Mouse (Mus musculus) cerebellum, adult 11-12 months (tissue): ENCODE data around the gene Dcpp1.
"Not testable (repeated sequence)": the region's sequence is repeated elsewhere in the genome, so short reads cannot be mapped to it uniquely, and the experiment has no call there.

ENCODE experiments used
- DNase-seq: peaks from one replicate; pipeline ENCODE4 v3.0.0; 2022

Gene Dcpp1

DNA sequence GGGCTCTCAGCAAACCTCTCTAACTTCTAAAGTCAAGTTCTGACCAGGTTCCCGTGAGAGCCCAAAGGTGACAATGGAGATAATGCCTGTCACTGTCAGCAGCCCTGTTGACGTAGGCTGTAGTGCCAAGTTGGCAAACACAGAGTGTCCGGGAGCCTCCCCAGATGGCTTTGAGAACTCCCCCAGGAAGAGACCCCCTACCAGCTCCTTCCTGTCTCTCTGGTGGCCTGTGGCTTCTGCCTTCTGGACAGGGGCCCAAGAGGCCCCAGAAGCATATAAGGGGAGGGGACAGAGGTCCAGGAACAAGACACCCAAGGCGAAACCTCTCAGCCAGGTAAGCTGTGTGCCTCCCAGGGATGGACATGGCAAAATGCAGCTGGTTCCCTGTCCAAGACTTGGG is at the start of gene Dcpp1, which contains the start of gene Dcpp2:
Dcpp1 (plus strand) TSS at position 301 of the 400 bp plus-strand sequence.
Dcpp2 (plus strand) TSS at position 305 of the 400 bp plus-strand sequence.
- DNase-seq = not testable (repeated sequence)

DNA sequence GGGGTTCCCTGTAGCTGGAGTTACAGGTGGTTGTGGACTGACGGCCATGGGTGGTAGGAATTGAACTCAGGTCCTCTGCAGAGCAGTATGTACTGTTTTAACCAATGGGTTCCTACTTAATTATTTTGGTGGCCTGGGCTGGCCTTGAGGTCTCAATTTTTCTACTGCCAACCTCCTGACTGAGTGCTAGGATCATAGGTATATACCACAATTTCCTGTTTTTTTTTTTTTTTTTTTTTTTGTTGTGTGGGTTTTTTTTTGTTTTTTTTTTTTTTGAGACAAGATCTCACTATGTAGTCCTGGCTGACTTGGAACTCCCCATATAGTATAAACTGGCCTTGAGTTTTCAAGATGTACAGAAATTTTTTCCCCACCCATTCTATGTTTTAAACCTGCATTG is 49.5 kb upstream of the Dcpp1 start:
- no peak for DNase-seq

DNA sequence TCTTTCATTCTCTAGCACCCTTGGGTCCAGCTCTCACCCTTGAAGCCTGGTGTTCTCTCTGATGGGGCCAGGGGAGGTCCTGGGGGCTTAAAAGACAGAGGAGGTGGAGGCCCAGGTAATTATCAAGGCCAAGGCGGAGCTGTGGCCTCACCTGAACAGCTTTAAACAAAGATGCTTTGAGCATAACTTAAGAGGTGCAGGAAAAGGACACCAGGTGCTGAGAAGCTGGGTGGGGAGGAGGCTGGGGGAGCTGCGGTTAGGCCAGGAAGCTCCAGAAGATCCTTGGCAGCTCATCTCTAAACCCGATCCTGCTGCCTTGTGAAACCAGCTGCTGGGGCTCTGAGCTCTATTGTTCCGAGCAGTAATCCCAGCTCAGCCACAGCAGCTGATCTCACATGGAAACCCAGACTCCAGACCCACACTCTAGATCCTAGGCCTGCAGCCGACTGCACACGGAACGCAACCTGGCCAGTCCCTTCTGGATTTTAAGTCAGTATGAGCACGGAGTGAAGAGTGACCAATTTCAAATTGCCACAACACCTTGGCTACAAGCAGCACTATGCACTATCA is 44.6 kb upstream of the Dcpp1 start, which contains the start of gene Prss33:
Prss33 (minus strand) TSS at position 51 of the 570 bp plus-strand sequence.
- DNase-seq = no peak

DNA sequence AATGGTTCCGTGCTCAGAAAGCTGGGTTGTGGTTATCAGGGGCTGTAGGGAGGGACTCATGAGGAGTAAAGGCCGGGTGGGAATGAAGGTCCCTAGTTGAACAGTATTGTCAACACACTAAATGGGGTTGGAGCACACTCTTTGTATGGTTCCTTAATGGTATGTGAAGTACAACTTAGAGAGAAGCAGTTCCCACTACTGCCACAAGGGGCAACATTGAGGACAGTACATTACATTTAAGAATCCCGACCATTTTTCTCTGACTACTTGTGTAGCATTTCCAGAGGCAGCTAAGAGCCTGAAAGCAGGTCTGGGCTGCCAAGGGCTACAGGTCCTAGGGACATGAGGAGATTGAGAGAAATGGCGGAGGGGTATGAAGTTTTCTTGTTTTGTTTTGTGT is 39.5 kb upstream of the Dcpp1 start:
- peak; percentile 27 for DNase-seq

DNA sequence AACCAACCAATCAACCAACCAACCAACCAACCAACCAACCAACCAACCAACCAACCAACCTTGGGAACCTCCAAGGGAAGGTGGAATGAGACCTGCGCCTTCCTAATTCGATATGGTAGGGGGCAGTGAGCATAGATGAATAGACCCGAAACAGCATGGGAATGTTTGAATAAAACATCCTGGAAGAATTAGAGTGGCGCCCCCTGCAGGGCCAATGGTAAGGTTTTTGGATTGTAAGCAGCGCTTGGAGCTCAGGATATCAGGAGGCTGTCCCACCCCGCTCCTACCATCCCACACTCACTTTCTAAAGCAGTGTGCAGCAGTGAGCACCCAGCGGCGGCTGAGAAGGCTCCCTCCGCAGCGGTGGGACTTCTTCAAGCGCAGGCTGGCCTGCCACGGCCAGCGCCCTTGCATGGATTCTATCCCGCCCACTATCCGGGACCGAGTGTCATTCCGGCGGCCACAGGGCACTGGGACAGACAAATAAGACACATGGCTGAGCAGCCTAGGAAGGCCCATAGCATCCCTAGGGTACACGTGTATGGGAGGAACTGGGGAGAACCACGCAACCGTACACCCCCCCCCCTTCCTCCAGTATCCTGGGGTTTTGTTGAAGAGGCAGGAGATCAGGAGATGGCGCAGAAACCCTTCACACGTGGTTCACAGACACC is 37.4 kb upstream of the Dcpp1 start:
- DNase-seq = no peak

DNA sequence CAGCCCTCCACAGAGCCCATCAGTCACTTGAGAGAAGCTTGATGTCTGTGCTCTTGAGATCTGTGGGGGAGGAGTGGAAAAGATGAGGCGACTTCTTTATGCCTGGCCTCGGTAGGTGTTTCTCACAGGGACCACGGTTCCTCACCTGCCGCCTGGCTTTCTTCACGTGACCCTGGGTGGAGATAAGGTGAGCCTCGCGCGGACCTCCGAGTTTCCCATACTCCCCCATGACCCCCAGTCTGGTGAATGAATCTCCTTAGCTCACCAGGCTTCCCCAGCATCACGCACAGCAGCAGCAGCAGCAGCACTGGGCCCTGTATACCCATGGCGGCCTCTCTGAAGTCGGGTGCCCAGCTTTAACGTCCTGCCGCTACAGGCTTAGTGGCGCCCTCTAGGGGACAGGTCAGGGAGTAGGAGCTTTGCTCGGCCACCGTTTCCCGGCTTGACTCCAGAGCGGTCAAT is 36.8 kb upstream of the Dcpp1 start, which contains the start of the genes Prss32 and Prss41:
Prss32 (plus strand) TSS at position 44 of the 462 bp plus-strand sequence.
Prss41 (minus strand) TSS at position 361 of the 462 bp plus-strand sequence.
- peak; percentile 60 for DNase-seq

DNA sequence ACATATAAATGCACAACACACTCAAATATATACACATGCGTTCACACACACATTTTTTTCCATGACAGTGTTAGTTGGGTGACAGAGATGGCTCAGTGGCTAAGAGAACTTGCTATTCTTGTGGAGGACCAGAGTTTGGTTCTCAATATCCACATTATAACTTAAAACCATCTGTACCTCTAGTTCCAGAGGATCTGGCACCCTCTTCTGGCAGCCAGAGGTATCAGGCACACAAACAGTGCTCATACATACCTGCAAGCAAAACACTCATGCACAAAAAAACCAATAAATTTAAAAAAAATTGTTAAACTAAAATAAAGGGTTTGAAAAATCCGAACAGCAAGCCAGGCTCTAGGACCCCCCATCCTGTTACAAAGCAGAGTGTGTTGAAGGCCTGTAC is 30.6 kb upstream of the Dcpp1 start:
- no peak for DNase-seq

DNA sequence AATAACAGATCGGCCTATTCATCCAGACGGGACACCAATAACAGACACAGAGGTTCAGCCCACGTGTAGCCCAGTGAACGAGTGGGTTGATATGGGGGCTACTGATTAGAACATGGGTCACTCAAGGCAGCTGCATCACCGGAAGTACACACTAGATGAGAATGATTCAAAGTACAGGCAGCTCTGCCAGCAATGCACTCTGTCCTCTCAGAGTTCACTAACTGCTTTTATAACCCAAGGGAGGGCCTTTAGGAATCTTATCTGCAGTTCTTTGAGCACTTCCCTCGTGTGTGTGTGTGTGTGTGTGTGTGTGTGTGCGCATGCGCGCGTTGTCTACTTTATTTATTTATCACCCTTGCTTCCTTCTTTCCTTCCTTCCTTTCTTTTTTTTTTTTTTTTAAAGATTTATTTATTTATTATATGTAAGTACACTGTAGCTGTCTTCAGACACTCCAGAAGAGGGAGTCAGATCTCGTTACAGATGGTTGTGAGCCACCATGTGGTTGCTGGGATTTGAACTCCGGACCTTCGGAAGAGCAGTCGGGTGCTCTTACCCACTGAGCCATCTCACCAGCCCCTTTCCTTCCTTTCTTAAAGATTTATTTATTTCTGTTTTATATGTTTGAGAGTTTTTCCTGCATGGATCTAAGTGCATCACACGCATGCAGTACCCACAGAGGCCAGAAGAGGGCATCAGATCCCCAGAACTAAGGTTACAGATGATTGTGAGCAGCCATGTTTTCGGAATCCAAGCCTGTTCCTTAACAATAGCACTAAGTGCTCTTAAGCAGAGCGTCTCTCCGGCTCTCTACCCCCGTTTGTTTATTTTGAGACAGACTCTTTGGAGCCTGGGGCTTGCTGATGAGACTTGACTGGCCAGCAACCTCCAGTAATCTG is 29.6 kb upstream of the Dcpp1 start:
- DNase-seq = peak; percentile 32

DNA sequence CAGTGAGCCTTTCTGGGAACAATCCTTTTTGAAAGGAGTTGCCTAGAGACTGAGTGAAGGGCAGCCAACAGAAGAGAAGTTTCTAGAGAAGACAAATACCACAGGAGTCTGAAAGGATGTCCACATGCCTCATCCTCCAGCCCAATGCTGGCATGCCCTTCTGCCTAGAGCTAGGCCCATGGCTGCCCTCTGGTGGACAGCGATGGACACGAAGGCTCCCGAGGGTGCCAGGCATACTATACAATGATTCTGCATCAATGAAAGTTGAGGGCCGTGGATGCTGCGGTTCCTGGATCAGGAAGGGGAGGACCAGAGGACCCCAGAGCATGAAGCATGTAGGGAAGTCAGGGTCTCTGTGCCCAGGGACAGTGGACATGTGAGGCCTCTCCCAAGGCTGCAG is 27.4 kb upstream of the Dcpp1 start:
- no peak for DNase-seq

DNA sequence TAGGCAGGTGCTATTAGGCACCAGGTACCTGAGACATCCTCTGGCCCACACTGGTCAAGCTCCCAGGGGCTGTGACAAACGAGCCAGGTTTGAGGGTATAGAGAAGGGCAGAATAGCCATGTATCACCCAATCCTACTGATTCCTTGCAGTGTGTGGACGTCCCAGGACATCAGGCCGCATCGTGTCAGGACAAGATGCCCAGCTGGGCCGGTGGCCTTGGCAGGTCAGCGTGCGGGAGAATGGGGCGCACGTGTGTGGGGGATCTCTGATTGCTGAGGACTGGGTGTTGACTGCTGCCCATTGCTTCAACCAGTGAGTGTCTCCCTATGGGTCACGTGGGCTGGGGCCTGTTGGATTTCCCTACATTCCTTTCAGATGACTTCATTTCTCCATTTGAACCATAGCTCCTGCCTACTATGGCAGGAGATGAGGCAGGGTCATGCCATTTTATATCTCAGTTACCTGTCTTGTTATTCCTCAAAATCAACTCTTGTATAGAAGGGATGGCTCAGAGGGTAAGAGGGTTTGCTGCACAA is 26.4 kb upstream of the Dcpp1 start:
- no peak for DNase-seq

DNA sequence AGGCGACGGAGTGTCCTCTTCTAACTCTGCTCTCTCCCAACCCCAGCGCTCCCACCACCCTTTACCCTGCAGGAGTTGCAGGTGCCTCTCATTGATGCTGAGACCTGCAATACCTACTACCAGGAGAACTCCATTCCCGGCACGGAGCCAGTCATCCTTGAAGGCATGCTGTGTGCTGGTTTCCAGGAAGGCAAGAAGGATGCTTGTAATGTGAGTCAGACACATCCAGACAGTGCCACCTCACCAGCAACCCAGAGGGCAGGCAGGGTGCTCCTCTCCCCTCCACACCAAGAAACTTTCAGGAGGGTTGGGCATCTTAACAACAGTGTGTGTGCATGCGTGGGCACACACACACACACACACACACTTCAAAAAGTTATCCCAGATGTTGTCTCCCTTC is 23.5 kb upstream of the Dcpp1 start:
- DNase-seq = no peak

DNA sequence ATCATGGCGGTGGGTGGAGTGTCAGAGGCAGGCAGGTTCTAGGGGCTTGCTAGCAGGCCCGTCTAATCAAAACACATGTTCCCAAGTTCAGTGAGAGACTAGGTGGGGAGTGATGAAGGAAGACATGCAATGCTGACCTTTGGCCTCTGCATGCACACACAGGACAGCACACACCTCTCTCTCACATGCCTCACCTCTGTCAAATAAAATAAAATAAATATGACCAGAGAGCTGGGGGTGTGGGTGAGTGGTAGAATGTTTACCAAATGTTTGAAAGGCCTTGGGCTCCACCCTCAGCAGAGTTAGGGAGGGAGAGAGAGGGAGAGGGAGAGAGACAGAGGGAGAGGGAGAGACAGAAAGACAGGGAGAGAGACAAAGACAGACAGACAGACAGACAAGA is 22.8 kb upstream of the Dcpp1 start:
- no peak for DNase-seq

DNA sequence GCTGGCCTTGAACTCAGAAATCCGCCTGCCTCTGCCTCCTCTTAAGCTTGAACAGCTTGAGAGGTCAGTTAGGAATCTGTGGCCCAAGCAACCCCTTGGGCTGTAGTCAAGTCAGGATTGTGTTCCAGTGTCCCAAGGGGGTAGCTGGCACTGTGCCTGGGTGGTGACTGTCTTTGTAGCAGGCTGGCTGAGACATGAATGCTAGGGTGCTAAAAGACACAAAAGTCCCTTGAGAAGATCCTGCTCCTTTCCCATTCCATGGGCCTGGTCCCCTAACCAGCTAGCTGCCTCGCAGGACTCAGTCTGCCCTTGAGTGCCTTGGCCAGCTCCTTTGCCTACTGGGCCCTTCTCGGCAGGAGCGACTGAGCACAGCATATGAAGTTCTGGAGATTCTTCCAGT is 17.8 kb upstream of the Dcpp1 start:
- DNase-seq = no peak

DNA sequence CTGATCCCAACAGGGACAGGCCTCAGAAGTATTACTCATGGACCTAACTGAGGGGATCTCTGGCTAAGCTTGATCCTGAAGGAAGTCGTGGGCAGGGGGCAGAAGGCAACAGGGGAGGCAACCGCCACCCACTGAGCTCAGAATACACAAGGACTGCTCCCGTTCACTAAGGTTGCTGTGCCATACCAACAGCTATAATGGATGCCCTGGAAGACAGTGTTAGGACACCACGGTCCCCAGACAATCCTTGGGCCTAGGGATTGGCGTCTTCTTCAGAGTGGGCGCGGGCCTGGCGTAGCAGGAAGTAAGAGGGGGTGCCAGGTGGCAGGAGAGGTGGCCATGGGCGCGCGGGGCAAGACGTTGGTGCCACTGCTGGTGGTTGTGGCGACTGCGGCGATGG is 12.9 kb upstream of the Dcpp1 start, which contains the start of gene Prss21:
Prss21 (plus strand) TSS at position 301 of the 400 bp plus-strand sequence.
- DNase-seq = no peak

DNA sequence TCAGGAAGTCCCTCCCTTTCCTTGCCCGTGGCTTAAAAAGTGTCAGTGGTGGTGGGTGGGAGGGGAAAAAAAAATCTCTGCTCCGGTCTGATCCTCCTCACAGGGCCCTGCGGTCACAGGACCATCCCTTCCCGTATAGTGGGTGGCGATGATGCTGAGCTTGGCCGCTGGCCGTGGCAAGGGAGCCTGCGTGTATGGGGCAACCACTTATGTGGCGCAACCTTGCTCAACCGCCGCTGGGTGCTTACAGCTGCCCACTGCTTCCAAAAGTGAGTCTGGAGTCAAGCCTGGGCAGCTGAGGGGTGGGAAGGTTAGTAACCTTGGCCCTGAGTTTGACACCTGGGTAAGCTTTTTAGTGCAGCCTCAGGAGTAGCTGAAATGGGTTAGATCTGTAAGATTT is 12.2 kb upstream of the Dcpp1 start:
- DNase-seq = no peak

DNA sequence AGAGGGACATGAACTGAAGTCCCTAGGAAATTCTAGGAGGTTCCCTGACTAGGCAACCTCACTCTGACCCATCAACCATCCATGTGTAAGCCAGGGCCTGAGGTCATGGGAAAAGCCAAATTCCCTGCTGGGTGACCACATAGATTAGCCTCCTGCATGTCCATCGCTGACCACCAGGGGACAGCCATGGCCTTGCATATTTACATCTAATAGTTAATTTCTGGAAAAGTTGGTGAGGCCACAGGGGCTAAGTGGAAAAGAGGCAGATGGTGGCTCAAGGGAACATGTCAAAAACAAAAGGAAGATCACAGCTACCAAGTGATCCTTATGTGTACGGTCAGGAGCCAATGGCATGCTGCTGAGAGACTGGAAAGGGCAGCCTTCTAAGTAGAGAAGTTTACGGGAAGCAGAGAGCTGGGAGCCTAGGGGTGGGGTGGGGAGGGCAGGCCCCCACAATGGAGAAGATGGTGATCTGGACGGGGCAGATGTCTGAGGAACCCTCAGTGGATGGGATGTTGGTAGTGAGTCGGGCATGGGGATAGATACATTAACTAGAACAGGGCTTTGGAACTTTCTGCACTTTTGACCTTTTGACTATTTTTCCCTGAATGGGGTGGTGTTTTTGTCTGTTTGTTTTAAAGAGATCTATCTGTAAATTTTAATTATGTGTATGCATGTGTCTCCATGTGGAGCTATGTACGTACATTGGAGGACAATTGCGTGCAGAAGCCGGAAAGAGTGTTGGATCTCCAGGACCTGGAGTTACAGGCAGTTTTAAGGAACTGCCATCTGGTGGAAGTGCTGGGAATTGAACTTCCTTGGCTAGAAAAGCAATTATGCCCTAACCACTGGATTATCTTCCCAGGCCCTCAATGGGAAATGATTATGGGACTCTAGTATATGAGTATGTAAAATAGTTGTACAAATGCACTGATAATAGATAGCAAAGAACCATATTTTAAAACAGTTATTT is 6.5 kb upstream of the Dcpp1 start:
- peak; percentile 28 for DNase-seq

DNA sequence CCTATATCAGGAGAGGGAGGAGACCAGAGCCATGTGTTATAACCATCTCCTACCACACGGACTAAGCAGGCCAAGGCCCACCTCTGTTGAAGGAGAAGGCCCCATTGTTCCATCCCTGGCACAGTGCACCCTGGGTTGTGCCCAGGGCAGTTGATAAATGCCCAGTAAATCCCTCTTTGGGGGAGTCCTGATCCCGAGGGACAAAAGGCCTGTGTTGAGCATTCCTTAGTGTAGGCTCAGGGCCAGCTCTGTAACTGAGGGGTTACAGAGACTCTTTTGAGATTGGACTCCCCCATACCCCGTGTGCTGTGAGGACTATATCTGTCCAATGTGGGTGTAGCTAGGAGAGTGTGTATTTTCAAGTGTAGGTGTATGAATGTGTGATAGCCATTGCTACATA is 3.9 kb upstream of the Dcpp1 start:
- no peak for DNase-seq

DNA sequence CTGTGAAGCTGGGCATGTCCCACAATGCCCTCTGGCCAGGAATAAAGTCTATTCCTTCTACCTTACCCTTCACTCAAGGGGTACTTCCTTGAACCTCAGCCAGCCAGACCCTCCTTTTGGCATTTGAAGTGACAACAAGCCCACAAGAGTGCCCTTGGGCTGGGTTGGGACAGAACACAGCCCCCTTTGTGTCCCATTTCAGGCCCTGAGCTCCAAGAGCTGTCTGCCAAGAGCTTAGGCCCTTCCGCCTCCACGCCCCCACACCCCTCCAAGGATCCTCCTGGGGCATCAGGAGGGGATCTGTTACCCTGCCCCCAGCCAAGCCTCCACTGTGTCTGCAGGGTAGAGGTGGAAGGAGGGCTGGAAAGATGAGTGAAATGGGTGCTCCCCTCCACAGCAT is 3.5 kb upstream of the Dcpp1 start:
- DNase-seq = no peak

DNA sequence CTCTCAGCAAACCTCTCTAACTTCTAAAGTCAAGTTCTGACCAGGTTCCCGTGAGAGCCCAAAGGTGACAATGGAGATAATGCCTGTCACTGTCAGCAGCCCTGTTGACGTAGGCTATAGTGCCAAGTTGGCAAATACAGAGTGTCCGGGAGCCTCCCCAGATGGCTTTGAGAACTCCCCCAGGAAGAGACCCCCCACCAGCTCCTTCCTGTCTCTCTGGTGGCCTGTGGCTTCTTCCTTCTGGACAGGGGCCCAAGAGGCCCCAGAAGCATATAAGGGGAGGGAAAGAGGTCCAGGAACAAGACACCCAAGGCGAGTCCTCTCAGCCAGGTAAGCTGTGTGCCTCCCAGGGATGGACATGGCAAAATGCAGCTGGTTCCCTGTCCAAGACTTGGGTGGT is 36.5 kb downstream of the Dcpp1 start, which contains the start of gene Dcpp3:
Dcpp3 (plus strand) TSS at position 301 of the 400 bp plus-strand sequence.
- DNase-seq = not testable (repeated sequence)

DNA sequence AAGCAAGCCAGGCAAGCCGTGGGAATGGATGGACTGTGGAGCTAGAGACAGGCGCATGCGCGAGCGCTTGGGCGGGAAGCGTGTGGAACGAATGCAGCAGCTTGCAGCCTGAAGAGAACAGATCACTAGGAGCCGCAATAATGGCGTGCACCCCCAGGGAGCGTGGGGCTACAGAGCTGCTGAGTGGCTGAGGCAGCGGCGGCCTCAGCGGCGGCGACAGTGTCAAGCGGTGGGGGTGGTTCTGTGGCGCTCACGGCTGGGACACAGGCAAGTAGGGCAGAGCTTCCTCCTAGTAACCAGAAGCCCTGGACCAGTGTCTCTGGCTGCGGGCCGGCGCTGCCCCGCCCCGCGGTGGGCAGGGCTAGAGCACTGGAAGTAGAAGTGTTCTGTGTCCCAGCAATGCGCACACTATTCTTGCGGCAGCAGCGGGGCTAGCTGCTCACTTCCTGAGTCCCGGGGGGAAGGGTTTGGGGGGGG is 43.9 kb downstream of the Dcpp1 start:
- DNase-seq = peak; percentile 97

DNA sequence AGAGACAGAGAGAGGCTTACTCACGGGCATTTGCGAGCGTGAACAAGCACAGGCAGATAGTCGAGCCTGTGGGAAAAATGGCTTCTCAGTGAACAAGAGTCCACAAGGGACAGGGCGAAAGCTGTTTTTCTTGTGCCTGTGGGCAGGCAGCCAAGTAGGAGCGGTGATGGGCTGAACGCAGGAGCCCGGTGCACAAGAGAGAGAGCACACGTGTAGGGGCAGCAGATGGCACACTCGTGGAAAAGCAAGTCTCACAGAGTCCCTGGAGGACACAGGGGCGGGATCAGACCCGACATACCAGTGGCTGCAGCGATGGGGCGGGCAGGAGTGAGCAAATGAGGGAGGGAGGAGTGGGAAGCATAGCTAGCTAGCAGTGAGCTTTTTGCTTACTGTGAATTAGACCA is 44.4 kb downstream of the Dcpp1 start:
- peak; percentile 88 for DNase-seq

DNA sequence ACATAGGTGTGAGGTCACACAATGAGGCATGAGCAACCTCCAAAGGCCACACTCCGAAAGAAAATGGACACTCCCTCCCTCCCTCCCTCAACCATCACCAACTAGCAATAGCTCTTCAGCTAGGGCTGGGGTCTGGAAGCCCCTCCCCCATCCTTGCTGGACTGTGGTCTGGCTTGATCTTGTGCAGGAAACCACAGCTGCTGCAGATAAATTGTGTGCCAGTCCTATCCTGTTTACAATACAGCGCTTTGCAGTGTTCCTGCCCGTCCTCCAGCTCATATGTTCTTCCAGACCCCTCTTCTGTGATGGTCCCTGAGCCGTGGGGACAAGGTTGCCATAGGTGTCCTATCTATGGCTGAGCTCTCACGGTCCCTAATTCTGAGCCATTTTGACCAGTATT is 50.5 kb downstream of the Dcpp1 start:
- no peak for DNase-seq
